Mouse (Mus musculus) fat pad, adult 2 months (tissue): ENCODE measurements around the gene Rasal2.

Experiments
- DNase-seq: peaks from one replicate; pipeline ENCODE4 v3.0.0-alpha.2; 2011; ENCODE audit warnings: low read depth, low spot score; ENCODE audit errors: extremely low read depth

Gene Rasal2

DNA sequence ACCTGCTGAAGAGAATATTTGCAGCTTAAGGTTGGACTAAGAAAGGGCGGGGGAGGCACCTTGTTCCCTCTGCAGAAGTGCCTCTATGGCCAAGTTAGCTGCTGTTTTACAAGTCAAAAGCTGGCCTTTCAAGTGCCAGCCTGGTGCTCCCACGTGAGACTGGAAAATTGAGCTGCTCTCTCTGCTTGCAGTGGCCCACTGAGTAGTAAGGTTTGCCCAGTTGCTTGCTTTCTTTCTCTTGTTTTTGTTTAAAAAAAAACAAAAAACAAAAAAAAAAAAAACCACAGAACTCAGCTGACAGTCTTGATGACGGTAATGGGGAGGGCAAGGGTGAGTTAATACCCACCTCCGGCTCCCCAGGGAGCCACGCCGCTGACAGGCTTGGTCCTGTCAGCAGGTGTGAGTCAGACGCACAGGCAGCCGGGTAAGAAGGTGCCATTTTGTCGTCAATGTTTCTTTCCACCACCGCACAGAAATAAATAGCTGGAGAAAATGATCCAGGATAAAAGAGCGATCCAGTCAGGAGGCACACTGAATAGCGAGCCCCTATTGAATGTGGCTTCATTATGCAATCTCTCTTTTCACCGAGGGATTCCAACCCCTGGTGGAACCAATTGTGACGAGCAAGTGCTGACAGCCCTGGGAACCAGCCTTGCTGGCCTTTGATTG lies 27.7 kb upstream of the Rasal2 start:
- DNase-seq, result no peak

GRCm38 (mm10) chr1:157439101-157439500 lies 26.7 kb upstream of the Rasal2 start:
- DNase-seq, result no peak

DNA sequence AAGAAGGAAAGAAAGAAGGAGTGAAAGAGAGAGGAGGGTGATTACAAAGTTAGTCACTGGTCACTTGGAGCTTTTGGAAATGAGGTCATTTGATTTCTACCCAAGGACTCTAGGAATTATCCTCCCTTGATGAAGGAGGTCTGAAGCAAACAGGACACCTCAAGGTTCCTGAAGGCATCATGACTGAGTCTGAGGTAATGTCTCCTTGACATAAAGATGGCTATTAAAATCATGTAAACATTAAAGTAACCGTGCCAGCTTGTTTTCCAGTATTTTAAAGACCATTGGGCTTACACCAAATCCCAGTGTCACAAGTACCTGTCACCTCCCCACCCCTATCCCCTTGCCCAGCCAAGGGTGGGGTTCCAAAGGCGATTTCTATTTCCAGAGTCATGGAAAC lies 25.9 kb upstream of the Rasal2 start:
- DNase-seq, result no peak

DNA sequence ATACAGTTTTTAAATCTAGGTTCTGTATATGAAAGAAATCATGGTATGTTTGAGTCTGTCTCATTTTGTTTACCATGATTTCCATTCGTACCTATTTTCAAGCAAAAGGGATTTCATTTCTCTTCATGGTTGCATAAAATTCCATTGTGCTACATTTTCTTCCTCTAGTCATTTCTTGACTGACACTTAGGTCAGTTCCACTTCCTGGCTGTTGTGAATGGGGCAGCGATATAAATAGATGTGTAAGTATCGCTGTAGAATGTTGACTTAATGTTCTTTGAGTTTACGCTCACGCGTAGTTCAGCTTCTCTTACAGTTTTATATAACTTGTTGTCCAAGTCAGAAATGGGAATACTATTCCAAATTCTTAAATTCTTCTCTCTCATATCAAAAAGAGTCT lies 23.5 kb upstream of the Rasal2 start:
- no peak for DNase-seq

- DNase-seq, result no peak
Measured at GRCm38 (mm10) chr1:157434404-157434803, 22.0 kb upstream of the Rasal2 start.

- no peak for DNase-seq
Measured at GRCm38 (mm10) chr1:157433316-157433715, 20.9 kb upstream of the Rasal2 start.

DNA sequence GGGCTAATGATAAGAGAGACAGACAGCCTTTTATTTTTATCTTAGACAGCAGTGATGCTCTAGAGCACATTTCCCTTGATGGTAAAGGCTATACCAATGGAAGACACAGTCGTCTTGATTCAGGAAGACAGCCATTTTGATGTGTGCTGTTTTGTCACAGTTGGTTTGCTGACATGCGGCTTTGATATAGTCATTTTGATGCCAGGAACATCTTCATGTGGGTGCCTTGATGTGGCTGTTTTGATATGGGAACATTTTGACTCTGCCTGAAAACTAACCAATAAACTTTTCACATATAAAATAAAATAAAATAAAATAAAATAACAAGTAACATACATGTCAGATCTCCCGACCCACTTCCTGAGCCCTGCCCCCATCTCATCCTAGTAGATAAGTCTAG lies 16.0 kb upstream of the Rasal2 start:
- no peak for DNase-seq

- peak; percentile 18 for DNase-seq
Measured at GRCm38 (mm10) chr1:157427604-157428003, 15.2 kb upstream of the Rasal2 start.

GRCm38 (mm10) chr1:157426933-157427332 lies 14.5 kb upstream of the Rasal2 start:
- no peak for DNase-seq

DNA sequence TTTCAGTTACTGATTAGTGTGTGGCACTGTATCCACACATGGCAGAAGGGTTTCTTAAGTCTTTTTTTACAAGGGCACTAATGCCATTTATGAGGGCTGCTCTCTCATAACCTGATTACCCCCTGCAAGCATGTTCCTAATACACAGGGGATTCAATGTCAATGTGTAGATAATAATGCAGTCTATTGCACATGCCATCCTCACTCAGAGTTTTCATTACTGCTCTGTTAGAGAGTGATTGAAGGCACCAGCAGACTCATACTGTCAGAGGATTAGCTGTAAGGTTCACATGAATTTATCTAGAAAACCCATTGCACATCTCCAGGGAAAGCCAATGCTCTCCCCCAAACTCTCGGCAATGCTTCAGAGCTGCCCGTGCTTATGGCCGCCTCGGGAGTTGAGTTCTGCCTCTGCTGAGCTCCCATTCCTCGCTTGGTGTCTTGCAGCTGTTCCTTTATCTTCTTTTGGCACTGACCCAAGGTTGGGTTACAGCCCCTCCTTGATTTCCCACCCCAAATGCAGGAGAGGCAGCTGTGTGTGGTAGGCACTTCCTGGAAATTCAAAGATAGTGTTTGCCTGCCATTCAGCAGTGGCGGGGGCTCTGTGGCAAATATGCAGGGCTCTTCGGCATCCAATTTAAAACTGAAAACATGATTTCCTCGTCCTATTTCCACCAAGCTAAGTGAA lies 13.5 kb upstream of the Rasal2 start:
- no peak for DNase-seq

DNA sequence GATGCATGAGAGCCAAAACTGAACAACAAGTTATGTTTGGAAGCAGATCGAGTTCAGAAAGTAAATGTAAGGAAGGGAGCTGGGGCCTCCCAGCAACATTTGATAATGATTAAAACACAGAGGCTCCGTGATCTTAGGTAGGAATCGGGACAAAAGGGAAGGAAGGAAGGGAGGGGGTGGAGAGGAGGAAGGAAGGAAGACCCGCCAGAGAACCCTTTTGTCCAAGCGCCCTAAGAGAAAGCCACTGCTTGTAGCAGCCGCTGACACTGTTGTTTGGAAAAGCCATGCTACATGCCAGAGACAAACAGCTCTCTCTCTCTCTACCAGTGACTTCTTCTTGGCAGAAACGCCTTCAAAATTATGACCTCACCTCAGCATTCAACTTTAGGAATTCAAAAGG lies 5.5 kb upstream of the Rasal2 start:
- no peak for DNase-seq

DNA sequence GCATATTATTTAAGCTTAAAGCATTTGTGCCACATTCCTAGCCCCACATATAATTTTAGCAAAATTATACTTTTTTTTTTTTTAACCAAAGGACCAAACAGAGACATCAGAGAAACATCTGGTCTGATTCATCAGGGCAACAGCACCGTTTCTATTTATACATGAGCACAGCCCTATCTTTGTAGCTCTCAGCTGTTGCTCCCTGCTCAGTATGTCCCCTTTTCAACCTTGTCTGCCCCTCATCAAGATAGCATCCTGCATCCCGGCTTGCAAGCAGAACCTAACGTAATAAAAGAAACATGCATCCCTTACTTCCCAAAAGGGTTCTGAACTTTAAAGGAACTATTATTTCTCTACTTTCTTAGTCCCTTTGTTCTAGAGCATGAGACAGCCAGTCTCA lies 5.0 kb upstream of the Rasal2 start:
- no peak for DNase-seq

- DNase-seq, result no peak
Measured at GRCm38 (mm10) chr1:157416628-157417027, 4.2 kb upstream of the Rasal2 start.

DNA sequence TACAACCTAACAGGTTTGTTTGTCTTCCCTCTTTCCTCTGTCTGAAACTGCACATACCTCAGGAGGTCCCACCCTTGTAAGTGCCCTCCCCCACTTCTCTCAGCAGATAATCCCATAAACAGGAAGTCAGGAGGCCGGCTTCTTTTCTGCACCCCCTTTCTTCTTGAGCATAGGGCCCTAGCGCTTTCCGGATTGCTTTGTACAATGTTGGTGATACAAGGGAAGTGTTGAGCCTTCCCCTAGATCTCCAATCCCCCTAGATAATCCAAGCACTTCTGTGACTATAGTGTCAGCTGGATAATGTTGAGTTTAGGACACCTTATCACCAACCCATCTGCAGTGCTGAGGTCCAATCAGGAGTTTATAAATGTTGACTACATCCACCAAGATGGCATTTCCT lies 3.4 kb upstream of the Rasal2 start:
- no peak for DNase-seq

GRCm38 (mm10) chr1:157411711-157412380 lies 549 bp downstream of the Rasal2 start:
- no peak for DNase-seq

DNA sequence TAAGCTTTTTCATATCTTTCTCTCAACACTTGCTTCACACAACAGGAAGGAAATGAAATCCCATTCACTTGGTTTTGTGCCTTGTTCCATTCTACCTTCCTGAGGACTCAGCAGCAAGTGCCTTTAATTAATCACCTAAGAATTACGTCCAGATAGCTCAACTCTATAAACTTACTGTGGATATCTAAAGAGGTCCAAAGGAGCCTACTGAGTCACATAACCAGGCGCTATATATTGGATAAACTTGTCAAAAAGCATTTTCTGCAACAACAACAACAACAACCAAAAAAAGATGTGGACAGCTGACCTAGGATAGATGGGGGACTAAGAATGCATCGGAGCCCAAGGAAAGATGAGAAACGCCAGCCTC lies 1.1 kb downstream of the Rasal2 start:
- no peak for DNase-seq

- DNase-seq, result no peak
Measured at GRCm38 (mm10) chr1:157410937-157411336, 1.5 kb downstream of the Rasal2 start.

DNA sequence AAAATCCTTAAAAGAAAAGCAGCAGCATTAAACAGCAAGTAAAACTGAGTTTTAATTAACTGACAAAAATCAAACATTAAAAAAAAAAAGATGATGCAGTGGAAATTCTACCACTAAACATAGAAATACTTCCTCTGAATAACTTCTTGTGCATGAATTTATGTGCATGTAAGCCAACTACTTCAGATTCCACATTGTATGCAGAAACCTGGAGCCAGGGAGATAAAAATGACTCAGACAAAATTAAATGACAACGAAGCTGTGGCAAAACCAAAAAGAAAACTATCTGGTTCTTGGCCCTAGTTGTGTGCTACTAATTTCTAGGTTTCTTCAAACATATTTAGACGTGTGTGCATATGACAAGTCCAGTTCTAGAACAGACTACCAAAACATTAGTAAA lies 2.7 kb downstream of the Rasal2 start:
- no peak for DNase-seq

DNA sequence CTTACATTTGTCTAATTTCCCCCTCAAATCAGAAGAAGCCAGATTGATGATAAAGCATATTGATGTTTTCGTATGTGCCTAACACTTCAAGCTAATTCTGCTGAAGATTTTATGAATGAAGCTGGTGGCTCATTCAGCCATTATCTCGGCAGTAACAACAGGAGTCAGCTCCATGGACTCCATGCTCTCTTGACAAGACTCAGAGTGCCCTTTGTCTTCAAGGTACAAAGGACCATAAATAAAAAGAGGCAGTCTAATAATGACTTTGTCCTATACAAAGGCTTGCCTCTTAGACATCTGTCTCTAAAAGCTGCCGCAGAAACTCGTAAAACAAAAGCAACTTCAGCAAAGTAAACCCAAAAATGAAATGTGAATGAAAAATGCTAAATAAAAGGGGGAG lies 24.4 kb downstream of the Rasal2 start:
- DNase-seq, result no peak

GRCm38 (mm10) chr1:157380694-157381093 lies 31.7 kb downstream of the Rasal2 start:
- DNase-seq, result peak; percentile 28

DNA sequence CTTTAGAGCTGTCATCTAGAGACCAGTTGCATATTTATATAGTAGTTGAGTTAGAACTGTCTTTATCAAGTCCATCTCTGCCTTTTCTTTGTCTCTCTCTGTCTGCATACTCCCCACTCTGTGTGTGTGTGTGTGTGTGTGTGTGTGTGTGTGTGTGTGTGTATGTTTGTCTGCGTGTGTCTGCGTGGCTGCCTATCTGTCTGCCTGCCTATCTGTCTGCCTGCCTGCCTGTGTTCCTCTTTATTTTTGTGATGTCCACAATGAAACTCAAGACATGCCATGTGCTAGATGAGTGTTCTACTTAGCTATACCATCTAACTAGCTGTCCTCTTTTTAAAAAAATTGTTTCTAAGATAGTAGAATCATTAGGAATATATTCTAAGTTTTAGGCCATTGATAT lies 42.0 kb downstream of the Rasal2 start:
- no peak for DNase-seq

DNA sequence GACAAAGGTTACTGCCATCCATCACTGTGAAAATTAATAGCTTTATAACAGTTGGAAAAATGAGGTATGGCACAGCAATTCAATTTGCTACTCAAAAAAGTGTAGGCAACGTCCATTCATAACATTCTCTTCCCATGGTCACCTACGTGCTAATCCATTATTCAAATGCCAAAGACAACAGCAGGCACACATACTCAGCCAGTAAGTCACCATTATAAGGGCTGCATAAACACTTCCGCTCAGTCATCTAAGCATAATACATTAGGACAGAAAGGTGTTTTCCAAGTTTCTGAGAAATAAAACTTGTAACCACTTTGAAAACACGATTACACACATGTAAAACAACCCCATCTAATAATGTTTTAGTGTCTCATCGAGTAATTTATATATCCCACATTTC lies 44.1 kb downstream of the Rasal2 start:
- DNase-seq, result no peak
